Mouse (Mus musculus): ENCODE results near the gene Abcc2.

The Abcc2 gene

GRCm38 (mm10) chr19:43781980-43782379, at the start of gene Abcc2:
Abcc2 (plus strand) TSS chr19:43782192.
- no peak for DNase-seq

- DNase-seq, result no peak
These were observed 43.6 kb upstream of the Abcc2 start for GRCm38 (mm10) chr19:43738409-43738808.

GRCm38 (mm10) chr19:43743401-43743800, 38.6 kb upstream of the Abcc2 start:
- no peak for DNase-seq

- DNase-seq, result no peak
These were observed 36.3 kb upstream of the Abcc2 start for GRCm38 (mm10) chr19:43745740-43746139.

DNA sequence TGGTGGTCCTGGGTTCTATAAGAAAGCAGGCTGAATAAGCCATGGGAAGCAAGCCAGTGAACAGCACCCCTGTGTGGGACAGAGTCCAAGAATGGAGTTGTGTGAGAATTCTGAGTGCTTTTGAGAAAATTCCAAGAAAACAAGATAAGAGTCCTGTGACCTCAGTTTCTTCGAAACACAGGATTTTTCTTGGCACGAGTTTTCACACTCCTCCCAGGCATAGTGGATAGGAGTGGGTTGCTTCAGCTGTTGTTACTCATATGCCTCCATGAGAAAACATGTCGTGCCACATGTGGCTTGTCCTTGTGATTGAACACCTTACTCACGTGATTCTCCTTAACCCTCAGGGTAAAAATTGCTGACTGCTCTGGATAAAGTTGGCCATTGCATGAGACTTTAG, 34.1 kb upstream of the Abcc2 start:
- no peak for DNase-seq

DNA sequence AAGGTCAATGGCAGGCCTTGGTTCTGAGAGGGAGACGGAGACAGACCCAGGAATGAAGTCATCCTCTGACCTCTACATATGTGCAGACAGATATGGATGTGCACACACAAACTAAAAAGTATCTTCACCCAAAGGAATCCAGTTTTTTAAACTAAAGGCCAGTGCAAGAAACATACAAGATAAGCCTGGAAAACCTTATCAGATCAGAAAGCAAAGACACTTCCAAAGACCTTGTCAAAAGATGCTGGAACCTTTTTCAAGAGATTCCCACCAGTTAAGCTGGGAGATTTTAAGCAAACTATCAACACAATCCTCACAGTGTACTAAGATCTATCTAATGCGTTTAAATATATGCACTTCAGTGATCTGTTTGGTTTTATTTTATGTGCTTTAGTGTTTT, 32.0 kb upstream of the Abcc2 start:
- DNase-seq, result no peak

- DNase-seq, result peak; percentile 97
These were observed 29.3 kb upstream of the Abcc2 start, which contains the start of the genes Cutc and Cox15 for GRCm38 (mm10) chr19:43752489-43753225. Cutc (plus strand) TSS chr19:43752996. Cox15 (minus strand) TSS chr19:43753000.

DNA sequence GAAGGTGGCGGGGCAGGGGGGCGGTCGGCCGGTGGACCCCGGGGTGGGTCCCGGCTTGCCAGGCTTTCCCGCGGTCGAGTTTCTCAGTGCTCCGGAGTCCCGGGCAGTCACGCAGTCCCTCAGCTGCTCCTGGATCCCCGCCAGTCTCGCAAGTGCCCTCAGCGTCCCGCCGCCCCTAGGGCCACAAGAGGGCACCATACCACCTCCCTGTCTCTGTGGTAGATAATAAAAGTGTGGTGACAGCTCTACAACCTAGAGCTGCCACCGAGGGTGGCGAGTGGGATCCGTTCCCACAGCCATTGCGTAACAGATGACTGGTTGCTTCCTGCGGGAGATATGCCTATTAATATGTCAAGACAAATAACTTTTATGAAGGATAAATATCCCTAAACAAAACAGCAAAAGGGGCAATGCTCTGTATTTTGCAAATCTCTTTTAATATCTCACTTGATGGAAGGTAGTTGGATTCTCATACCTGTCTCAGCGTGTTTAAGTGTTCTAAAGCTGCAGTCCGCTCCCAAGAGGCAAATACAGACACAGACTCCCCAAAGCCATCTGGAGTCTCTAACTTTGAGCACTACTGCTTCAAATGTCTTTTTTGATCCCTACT, 28.7 kb upstream of the Abcc2 start:
- peak; percentile 93 for DNase-seq

DNA sequence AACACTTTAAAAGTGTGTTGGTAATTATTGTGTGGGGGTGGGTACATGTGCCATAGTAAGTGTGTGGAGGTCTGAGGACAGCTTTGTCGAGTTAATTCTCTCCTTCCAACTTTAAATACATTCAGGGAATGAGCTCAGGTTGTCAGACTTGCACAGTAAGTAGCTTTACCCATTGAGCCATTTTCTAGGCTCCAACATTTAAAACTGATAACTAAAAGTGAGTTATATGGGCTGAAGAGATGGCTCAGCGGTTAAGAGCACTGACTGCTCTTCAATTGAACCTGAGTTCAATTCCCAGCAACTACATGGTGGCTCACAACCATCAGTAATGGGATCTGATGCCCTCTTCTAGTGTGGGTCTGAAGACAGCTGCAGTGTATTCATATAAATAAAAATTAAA, 27.8 kb upstream of the Abcc2 start:
- no peak for DNase-seq

DNA sequence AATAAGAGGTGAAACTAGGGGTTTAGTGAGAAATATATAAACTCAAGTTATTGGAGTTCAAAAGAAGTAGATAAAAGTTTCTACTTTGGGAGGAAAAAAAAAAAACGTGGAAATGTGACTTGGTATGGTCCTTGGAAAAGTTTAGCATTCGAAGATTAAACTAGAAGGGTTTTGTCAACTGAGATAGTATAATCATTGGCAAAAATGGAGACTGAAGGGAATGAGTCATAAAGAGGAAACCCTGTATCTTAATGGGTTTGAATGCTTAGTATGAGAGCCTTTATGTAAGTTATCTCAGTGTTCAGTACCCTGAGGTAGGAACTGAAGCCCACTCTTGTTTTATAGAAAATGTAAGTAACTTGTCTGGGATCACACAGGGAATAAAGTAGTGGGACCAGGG, 27.1 kb upstream of the Abcc2 start:
- DNase-seq, result no peak

DNA sequence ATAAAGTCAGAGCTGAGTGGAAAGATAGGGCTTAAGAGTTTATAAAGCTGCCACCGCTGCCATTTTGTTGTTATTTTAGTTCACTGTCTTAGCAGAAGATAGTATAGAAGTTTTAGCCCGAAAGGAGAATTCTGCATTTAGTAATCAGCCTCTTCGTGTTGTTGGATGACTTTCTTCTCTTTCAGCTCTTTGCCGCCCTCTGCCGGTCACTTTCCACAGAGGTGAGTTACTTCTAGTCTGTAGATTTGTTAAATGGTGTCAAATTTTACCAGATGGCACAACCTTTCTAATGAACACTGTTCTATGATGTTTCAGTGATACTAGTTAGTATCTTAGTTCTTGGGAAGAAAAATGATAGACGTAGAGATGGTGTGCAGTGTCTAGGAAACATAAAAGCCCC, 21.5 kb upstream of the Abcc2 start:
- peak; percentile 85 for DNase-seq

- DNase-seq, result no peak
These were observed 20.3 kb upstream of the Abcc2 start for GRCm38 (mm10) chr19:43761543-43762256.

GRCm38 (mm10) chr19:43762410-43762809, 19.6 kb upstream of the Abcc2 start:
- DNase-seq, result no peak

DNA sequence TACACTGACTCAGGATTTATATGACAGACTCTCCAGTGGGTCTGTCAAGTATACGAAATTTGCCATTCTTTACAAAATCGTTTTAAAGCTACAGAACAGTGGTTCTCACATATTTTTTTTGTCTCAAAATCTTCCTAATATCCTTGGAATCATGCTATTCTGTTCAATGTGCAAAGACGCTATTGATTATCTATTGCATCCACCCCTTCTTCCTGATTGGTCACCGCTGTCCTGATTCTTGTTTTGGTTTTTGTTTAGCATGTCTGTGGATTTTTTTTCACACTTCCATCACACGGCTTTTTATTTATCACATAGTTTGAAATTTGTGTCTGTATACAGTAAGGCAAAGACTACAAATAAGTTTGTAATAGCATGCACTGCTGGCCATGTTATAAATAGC, 15.5 kb upstream of the Abcc2 start:
- no peak for DNase-seq

GRCm38 (mm10) chr19:43767549-43768322, 14.3 kb upstream of the Abcc2 start:
- no peak for DNase-seq

DNA sequence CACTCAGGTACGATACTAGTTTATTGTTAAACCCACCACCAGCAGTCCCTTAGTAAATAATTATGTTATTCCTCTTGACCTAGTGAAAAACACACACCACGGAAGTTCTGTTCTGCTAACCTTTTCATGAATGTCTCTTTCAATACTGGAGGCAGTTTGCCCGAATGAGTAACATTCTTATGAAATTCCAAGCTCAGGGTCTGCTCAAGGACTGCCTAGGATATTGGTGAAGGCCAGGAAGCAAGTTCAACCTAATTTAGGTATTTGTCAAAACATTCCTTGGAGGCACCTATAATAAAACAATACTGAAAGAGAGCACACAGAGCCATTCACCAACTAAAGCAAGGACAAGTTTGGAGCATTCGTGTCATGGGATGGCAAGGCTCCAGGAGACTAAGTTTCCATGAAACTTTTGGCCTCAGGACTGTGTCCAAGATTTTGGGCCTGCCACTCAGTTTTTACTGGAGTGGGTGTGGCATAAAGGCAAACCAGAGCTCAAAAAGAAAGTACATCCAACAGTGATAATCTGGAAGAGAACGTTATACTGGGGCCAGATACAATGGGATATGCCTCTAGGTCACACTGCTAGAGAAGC, 12.5 kb upstream of the Abcc2 start:
- DNase-seq, result no peak

DNA sequence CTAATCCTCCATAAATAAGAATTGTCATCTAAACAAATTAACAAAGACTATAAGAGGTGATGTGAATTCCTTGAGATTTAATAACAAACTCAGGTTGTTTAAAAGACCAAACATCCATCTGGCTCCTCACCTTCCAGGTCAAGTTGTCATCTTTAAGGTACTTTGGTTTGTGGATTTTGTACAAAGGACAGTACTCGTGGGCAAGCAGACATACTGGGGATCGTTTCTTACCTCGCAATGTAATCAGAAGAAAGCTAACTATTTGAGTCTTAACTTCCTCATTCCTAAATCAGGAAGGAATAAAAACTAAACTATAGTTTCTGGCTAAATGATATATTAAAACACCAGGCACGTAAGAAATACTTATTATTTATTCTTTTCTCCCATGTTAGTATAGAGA, 11.4 kb upstream of the Abcc2 start:
- no peak for DNase-seq

DNA sequence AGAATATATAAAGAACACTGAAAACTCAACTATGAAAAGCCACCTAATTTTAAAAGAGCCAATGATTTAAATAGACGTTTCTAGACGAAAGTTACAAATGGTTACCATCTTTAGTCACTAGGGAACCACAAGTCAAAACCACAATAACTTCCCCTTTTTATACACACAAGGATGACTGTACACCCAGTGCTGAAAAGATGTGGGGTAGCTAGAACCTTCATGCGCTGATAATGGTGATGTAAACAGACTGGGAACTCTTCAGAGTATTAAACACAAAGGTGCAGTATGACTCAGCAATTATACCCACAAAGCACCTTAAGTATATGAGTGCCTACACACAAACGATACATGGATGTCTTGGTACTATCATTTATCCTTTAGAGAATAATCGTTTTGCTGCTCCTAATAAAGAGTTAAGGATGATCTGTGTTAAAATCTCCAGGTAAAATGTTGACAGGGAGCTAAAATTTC, 10.5 kb upstream of the Abcc2 start:
- DNase-seq, result no peak

DNA sequence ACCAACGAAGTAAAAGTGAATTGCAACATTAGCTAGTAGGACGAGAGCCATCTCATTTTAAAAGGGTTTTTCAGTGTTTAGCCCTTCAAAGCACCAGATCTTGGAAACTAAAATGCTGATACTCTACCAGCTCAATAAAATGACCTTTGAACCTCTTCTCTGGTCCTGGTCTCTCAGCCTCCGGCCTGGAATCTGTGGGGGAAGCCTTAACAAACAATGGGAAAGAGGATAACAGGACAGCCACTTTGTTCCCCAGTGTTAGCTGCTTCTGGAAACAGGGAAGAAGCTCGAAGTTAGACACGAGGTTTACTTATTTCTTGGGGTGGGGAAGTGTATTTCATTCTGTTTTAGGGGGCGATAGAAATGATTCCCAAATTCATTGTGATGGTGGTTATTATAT, 9.7 kb upstream of the Abcc2 start:
- no peak for DNase-seq

DNA sequence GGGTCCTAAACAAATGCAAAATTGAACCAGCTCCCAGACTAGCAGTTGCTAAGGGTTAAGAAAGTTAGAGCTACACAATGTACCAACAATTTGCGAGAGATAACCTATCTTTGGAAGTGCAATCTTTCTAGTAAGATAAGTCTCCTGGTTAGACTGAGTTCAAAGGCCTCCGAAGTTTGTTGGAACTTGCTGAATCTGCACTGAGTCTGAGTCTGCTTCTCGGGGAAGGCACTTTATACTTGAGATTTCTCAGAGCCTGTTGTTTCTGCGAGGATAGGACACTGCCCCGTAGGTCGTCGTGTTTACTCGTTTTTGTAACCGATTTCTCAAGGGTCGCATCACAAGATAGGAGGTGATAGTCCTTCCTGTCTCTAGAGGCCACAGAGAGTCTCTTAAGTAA, 6.6 kb upstream of the Abcc2 start:
- no peak for DNase-seq

- no peak for DNase-seq
These were observed 5.4 kb upstream of the Abcc2 start for GRCm38 (mm10) chr19:43776561-43776960.

DNA sequence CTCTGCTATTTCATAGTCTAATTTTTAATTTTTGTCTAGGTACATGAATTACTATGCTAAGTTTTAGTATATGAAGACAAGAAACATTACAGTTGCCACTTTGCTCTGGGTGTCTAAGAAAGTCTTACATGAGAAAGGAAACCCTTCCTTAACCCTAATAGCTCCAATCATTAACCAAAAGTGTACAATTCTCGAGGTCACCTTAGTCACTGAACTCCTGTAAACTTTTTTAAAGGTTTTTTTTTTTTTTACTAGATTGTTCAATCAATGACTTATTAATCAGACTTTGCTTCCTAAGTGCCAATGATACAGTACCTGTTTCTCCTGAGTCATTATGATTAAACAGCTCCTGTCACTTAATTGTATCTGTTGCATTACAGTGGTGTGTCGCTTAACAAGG, 4.7 kb upstream of the Abcc2 start:
- DNase-seq, result no peak

- no peak for DNase-seq
These were observed 1.6 kb upstream of the Abcc2 start for GRCm38 (mm10) chr19:43780391-43780790.

Measured in lung, postnatal 14 days (tissue).